Mouse (Mus musculus): ENCODE results near the gene Ptrhd1. TPM values are rescaled to one million over a fixed set of nuclear protein-coding genes. Genes with fewer than 3 reads are reported as not detected.

The Ptrhd1 gene
- 2.5 and 2.8 TPM in 2 replicates for total RNA-seq (2017)

- peak; percentile 94 for ATAC-seq (ENCODE audit: extremely low read depth, insufficient number of reproducible peaks, low FRiP score, poor library complexity, severe bottlenecking)
Measured at GRCm38 (mm10) chr12:4233572-4234508, at the start of gene Ptrhd1, which contains the start of gene Cenpo. Gene Ptrhd1 (plus strand): TSS chr12:4234027. Gene Cenpo (minus strand): TSS chr12:4234294.

GRCm38 (mm10) chr12:4184648-4185047 lies 49.2 kb upstream of the Ptrhd1 start:
- ATAC-seq (ENCODE audit: extremely low read depth, insufficient number of reproducible peaks, low FRiP score, poor library complexity, severe bottlenecking): no peak

GRCm38 (mm10) chr12:4188171-4189059 lies 45.4 kb upstream of the Ptrhd1 start:
- ATAC-seq (ENCODE audit: extremely low read depth, insufficient number of reproducible peaks, low FRiP score, poor library complexity, severe bottlenecking): no peak

GRCm38 (mm10) chr12:4189060-4189447 lies 44.8 kb upstream of the Ptrhd1 start:
- ATAC-seq (ENCODE audit: extremely low read depth, insufficient number of reproducible peaks, low FRiP score, poor library complexity, severe bottlenecking): no peak

- no peak for ATAC-seq (ENCODE audit: extremely low read depth, insufficient number of reproducible peaks, low FRiP score, poor library complexity, severe bottlenecking)
Measured at GRCm38 (mm10) chr12:4192514-4192913, 41.3 kb upstream of the Ptrhd1 start.

GRCm38 (mm10) chr12:4193025-4193740 lies 40.6 kb upstream of the Ptrhd1 start:
- no peak for ATAC-seq (ENCODE audit: extremely low read depth, insufficient number of reproducible peaks, low FRiP score, poor library complexity, severe bottlenecking)

- 0 out of 2 replicates have a peak, but pooled peaks have one; percentile 2 for ATAC-seq (ENCODE audit: extremely low read depth, insufficient number of reproducible peaks, low FRiP score, poor library complexity, severe bottlenecking)
Measured at GRCm38 (mm10) chr12:4194643-4195042, 39.2 kb upstream of the Ptrhd1 start.

- ATAC-seq (ENCODE audit: extremely low read depth, insufficient number of reproducible peaks, low FRiP score, poor library complexity, severe bottlenecking): no peak
Measured at GRCm38 (mm10) chr12:4198702-4199101, 35.1 kb upstream of the Ptrhd1 start.

- ATAC-seq (ENCODE audit: extremely low read depth, insufficient number of reproducible peaks, low FRiP score, poor library complexity, severe bottlenecking): no peak
Measured at GRCm38 (mm10) chr12:4199271-4199670, 34.6 kb upstream of the Ptrhd1 start.

- no peak for ATAC-seq (ENCODE audit: extremely low read depth, insufficient number of reproducible peaks, low FRiP score, poor library complexity, severe bottlenecking)
Measured at GRCm38 (mm10) chr12:4201454-4202200, 32.2 kb upstream of the Ptrhd1 start.

- no peak for ATAC-seq (ENCODE audit: extremely low read depth, insufficient number of reproducible peaks, low FRiP score, poor library complexity, severe bottlenecking)
Measured at GRCm38 (mm10) chr12:4202206-4202605, 31.6 kb upstream of the Ptrhd1 start.

- ATAC-seq (ENCODE audit: extremely low read depth, insufficient number of reproducible peaks, low FRiP score, poor library complexity, severe bottlenecking): no peak
Measured at GRCm38 (mm10) chr12:4206106-4206505, 27.7 kb upstream of the Ptrhd1 start.

- peak; percentile 79 for ATAC-seq (ENCODE audit: extremely low read depth, insufficient number of reproducible peaks, low FRiP score, poor library complexity, severe bottlenecking)
Measured at GRCm38 (mm10) chr12:4208405-4209133, 25.3 kb upstream of the Ptrhd1 start.

- ATAC-seq (ENCODE audit: extremely low read depth, insufficient number of reproducible peaks, low FRiP score, poor library complexity, severe bottlenecking): no peak
Measured at GRCm38 (mm10) chr12:4209196-4209595, 24.6 kb upstream of the Ptrhd1 start.

- ATAC-seq (ENCODE audit: extremely low read depth, insufficient number of reproducible peaks, low FRiP score, poor library complexity, severe bottlenecking): peak; percentile 45; the same call in 1 of the 2 replicates
Measured at GRCm38 (mm10) chr12:4211174-4211573, 22.7 kb upstream of the Ptrhd1 start.

- ATAC-seq (ENCODE audit: extremely low read depth, insufficient number of reproducible peaks, low FRiP score, poor library complexity, severe bottlenecking): no peak
Measured at GRCm38 (mm10) chr12:4212908-4213307, 20.9 kb upstream of the Ptrhd1 start.

- no peak for ATAC-seq (ENCODE audit: extremely low read depth, insufficient number of reproducible peaks, low FRiP score, poor library complexity, severe bottlenecking)
Measured at GRCm38 (mm10) chr12:4230156-4230555, 3.7 kb upstream of the Ptrhd1 start.

- no peak for ATAC-seq (ENCODE audit: extremely low read depth, insufficient number of reproducible peaks, low FRiP score, poor library complexity, severe bottlenecking)
Measured at GRCm38 (mm10) chr12:4232777-4233176, 1.1 kb upstream of the Ptrhd1 start.
